Mouse (Mus musculus) mouse trophoblast stem cell (cell line): ENCODE results near the gene Nudt11.
"Not testable (repeated sequence)": the region's sequence is repeated elsewhere in the genome, so short reads cannot be mapped to it uniquely, and the experiment has no call there.

Experiments
- in situ Hi-C, 2 experiments: fragments of 300-500 bp; cut with MseI, MboI; formaldehyde crosslinking; loops; 2 replicates in 1 of 2; 3 replicates in 1 of 2; pipeline ENCODE4 v1.15.1; 2025

The Nudt11 gene

GRCm38 (mm10) chrX:6047066-6047935 is at the start of gene Nudt11:
Nudt11 (plus strand) TSS chrX:6047453.
- in situ Hi-C loops: not testable (repeated sequence)

- in situ Hi-C loops: not testable (repeated sequence)
Observed at GRCm38 (mm10) chrX:6047936-6048614, 822 bp downstream of the Nudt11 start.

GRCm38 (mm10) chrX:6061563-6061962 is 14.3 kb downstream of the Nudt11 start:
- in situ Hi-C loops: no loop called here

GRCm38 (mm10) chrX:6082954-6083680 is 35.9 kb downstream of the Nudt11 start, which contains the start of gene AU022751:
AU022751 (minus strand) TSS chrX:6083419.
- in situ Hi-C loops: no loop called here

GRCm38 (mm10) chrX:6091547-6091946 is 44.3 kb downstream of the Nudt11 start:
- in situ Hi-C loops: no loop called here

GRCm38 (mm10) chrX:6091996-6092757 is 44.9 kb downstream of the Nudt11 start:
- in situ Hi-C loops: no loop called here
